Mouse (Mus musculus) right cerebral cortex, postnatal 25 days (tissue): ENCODE results near the gene Sirpa.

Source experiments
- DNase-seq: peaks from one replicate; pipeline ENCODE4 v3.0.0; 2022

Gene Sirpa

DNA sequence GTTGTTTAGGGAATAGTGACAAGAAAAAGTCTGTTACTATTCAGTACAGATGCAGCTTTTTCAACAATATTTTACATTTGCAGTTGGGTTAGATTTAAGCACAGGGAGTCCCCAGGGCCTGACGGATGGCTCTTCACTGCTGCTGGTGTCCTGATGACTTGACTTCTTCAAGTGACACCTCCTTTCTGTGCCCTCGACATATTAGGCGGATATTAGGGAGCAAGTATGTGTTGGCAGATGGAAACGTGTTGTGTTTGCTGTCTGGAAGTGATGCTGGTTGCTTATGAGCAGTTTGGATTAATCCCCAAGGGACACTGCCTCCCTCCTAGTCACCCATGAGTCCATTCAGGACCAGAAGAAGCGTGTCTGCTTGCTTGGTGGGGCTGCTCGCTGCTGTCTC lies 21.3 kb downstream of the Sirpa start:
- DNase-seq = no peak

DNA sequence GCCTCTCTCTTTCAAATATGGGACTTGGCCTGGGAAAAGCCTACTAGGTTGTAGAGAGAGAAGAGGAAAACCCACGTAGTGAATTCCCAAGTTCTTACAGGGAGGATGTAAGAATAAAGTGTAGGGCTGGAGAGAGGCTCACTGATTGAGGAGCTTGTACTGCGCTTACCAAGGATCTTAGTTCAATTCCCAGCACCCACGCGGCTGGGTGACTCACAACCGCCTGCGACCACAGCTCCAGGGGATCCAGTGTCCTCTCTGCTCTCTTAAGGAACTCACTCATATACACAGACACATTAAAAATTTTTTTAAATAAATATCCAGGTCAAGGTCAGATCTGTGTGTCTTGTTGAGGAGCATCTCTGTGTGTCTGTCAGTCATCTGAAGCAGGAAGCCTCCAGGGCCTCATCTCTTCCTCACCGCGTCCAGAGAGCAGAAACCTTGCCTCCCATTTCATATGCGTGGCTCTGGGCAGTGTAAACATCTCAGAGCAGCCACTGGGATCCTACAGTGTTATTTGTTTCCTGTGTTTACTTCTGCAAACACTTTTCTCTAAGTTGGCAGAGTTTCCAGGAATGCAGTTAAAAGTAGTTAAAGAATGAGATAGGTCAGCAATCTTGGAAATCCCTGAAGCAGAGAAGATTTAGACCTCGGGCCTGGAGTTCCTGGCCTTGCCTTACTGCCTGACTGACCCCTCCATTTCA lies 22.0 kb downstream of the Sirpa start:
- no peak for DNase-seq

DNA sequence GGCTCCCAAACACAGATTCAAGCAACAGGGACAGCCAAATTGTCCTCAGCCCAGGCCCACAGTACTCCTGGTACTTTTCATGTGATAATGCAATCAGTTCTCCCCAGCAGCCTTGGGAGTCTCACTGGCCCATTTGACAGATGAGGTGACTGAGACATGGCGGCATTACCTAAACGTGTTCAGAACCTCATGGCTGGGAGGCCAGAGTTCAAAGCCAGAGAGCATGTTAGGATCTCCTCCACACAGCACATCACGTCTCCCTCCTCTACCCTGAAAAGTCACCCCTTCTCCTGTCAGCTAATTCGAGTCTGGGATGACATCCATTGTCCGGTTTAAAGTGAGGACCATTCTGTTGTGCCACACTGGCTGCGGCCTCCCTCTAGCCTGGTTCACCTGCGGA lies 27.5 kb downstream of the Sirpa start:
- no peak for DNase-seq

DNA sequence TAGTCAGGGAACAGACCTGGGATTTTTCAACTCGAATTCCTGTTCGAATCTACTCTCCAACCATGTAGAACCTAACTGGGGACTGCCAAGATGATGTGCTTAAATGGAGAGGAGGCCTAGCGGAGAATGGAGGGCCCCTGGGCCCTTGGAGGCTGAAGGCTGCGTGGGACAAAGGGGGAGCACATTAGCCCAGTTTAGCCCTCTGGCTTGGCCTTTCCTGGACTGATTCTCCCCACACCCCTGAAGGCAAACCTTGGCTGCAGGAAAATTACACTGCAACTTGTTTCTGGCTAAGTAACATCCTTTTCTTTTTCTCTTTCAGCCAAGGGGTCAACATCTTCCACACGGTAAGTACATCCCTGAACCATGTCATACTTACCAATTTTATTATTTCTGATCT lies 28.2 kb downstream of the Sirpa start:
- no peak for DNase-seq

DNA sequence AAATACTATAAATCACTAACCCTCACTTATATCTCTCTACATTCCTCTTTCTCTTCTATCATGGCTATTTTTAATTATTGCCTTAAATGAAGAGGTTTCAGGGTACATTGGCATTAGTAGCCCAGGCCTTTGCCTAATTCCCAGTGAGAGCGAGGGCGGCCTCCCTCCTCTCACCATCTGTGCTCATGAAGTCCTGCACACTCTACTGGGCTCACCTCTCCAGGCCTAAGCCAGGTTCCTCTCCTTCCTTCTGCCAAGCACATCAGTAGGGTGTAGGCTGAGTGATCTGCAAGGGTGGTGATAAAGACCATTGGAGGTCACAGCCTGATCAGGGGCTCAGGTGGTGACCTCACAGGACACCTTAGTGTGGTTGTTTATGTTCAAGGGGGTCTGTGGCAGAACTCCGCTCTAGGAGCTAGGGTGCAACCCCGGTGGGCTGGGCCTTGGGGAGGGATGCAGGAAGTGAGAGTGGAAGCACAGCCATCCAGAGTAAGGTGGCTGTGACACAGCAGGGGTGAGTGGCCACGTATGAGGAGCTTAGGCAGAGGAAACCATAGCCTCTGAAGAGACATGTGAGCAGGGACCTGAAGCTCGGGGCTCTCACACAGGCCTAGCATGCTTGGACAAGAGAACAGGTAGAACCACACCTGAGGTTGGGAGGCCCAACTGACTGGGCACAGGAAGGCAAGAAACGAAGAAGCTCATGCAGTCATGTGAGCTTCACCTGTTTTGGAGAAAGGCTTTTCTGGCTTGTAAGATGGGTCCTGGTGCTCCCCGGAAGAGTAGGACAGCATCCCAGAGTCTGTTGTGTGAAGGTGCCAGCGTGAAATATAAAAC lies 29.2 kb downstream of the Sirpa start:
- DNase-seq = no peak

DNA sequence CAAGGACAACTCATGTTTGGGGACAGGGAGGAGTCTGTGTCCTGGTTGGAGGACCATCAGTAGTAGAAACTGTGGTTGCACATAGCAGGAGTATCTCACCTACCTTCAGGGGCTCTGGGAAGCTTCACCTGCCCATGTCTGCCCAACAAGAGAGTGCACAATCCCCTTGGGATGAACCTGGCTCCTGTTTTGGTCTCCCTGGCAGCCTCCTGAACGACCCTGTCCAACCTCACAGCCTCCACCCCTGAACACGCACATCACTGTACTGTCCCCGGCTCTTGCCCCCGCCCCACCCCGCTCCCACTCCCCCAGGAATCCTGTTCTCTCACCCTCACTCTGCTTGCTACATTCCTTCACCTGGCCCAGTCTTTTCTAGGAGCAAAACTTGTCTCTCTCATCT lies 30.3 kb downstream of the Sirpa start:
- DNase-seq = no peak

DNA sequence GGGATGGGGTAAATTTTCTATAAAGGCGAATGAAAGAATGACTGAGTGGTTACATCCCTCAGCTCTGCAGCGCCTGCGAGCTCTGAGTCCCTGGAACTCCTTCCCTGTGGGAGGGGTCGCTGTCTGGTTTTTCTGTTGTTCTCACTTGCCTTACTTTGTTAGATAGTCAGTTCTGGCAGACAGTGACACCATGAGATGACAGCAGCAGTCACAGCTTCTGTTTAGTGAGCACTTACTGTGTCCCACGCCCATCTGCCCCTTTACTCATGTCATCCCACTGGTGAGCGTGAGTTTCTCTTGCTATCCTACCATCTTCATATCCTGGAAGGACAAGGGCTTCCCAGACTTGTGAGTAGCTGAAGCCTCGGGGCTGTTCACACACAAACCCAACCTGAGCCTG lies 31.1 kb downstream of the Sirpa start:
- no peak for DNase-seq

DNA sequence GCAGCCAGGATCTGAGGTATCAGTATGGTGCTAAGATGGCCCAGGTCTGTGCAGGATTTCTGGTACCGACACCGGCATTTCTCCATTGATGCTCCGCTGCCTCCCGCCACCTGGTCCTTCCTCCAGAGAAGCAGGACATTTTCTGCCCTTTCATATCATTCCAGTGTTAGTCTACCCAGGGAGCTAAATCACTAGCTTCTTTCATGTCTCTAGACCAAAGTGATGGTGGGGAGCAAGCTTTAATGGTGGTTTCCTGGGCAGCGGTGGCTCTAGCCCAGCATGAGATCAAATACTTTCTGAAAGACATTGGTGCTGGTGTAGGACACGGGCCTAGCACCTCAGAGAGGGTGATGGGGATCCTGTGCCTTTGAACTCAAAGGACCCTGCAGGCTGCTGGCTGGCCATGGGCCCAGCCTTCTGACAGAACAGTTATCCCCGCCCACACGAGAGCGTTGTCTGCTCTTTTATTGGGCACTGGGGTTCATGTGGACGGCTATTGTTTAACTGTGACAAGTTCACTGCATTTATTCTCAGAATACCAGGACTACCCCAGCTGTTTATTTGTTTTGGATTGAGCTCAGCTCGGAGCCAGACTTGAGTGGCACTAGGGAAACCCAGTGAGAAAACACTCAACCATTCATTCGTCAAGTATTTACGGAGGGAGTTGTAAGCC lies 31.7 kb downstream of the Sirpa start:
- DNase-seq = no peak

DNA sequence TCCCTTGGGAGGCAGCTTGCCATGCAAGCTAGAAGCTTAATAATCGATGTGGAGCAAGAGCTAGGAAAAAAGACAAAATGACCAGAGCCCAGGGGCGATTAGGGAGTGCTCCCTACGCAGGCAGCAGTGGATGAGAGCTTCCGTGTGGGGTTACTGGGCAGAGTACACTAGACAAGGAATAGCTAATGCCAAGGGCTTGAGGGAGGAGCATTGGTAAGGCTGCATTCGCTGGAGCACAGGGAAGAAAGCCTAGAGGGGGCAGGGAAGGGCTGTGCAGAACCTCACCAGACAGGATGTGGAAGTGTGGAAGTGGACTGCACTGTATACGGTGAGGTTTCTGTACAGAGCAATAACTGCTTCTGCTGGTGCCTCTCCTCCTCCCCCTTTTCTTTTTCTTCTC lies 32.3 kb downstream of the Sirpa start:
- DNase-seq = no peak

DNA sequence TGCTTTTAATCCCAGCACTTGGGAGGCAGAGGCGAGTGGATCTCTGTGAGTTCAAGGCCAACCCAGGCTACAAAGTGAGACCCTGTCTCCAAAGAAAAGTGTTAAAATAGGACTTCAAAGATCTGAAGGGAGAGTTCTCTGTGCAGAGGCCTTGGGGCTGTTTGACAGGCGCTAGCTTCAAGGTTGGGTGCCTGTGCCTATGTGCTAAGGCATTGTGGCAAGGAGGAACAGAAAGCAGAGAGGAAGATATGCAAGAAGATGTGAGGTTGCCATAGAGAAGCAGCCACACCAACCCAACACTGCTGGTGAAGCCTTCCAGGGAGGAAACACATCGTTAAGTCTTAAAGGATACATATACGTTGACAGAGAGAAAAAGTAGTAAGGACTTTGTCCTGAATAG lies 33.2 kb downstream of the Sirpa start:
- DNase-seq = no peak

DNA sequence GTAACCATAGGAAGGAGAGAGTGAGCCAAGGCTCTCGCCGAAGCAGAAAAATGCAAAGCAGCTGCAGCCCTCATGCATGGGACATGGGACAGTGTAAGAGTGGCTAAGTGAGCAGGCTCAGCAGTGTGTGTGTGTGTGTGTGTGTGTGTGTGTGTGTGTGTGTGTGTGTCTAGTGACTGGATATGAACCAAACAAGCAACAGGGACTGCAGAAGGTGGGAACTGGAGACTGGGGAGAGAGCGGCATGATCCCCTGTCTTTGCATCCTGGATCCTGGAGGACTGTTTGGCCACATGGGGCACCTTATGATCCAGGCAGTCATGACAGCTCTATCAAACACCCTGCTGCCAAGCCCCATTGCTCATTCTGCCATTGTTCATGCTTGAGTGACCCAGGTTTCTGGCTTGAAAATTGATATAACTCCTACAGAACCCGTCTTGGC lies 34.0 kb downstream of the Sirpa start:
- no peak for DNase-seq

DNA sequence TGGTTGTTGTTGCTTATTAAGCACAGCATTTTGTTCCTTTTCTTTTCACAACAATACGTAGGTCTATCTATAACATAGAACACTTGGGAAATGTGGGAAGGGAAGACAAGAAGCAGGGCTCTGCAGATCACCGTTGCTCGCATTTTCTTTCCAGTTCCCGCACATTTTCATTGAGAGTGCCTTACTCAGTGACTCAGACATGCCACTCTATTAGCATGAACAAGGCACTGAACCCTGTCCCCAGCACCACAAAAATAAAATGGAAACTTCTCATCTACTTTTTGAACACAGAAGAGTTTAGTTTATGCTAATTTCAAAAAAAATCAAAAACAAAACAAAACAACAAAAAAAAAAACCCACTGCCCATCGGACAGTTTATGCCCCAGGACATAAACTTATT lies 34.5 kb downstream of the Sirpa start:
- peak; percentile 2 for DNase-seq

DNA sequence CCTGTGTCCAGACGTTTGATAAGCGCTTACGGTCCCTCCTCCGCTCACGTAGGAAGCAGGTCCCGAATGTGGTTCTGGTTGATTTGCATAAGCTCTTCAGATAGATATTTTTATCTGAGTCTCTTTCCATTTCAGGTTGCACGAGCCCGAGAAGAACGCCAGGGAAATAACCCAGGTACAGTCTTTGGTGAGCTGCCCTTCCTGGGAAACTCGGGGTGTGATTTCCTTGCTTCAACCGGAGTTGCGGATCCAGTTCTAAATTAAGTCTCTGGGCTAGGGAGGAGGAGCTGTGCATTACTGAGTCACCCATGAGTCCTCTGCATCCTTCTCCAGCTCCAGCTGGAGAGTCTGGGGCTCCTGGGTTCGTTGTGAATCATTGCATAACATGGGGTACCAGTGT lies 35.2 kb downstream of the Sirpa start:
- peak; percentile 75 for DNase-seq

DNA sequence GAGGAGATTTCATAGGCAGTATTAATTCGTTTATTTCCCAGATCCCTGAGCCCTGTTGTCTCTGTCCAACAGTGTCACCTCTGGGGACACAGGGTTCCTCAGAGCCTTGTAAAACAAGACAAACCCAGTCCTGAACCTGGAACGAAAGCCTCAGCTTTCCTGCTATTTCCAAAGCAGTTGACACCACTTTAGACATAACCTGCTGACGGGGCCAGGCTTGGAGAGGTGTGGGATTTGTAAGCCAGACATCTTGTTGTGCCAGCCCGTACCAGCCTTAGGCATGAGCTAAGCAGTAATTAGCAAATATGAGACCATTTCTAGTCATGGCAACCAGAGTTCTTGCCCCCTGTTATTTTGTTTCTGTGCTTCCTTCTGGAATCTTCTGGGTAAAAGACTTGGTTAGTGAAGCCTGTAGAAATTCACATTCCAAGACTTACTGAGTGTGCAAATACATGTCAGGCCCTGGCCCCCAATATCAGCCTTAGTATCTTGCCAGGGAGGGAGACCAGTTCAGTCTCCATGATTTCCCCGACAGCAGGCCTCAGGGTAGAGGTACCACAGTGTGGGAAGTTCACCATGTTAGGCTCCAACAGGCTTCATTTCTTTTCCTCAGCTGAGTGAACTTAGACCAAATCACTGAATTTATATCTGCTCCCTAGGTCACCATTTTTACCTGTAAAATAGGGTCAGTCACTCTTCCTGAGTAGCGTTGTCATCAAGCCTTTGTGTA lies 36.0 kb downstream of the Sirpa start:
- DNase-seq = no peak

DNA sequence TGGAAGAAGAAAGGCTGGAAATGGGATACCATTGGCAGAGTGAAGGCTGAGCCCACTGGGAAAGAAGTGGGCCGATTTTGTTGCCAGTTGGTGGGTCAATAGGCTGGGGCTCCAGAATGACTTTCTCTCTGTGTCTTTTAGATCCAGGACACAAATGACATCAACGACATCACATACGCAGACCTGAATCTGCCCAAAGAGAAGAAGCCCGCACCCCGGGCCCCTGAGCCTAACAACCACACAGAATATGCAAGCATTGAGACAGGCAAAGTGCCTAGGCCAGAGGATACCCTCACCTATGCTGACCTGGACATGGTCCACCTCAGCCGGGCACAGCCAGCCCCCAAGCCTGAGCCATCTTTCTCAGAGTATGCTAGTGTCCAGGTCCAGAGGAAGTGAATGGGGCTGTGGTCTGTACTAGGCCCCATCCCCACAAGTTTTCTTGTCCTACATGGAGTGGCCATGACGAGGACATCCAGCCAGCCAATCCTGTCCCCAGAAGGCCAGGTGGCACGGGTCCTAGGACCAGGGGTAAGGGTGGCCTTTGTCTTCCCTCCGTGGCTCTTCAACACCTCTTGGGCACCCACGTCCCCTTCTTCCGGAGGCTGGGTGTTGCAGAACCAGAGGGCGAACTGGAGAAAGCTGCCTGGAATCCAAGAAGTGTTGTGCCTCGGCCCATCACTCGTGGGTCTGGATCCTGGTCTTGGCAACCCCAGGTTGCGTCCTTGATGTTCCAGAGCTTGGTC lies 37.3 kb downstream of the Sirpa start:
- no peak for DNase-seq

DNA sequence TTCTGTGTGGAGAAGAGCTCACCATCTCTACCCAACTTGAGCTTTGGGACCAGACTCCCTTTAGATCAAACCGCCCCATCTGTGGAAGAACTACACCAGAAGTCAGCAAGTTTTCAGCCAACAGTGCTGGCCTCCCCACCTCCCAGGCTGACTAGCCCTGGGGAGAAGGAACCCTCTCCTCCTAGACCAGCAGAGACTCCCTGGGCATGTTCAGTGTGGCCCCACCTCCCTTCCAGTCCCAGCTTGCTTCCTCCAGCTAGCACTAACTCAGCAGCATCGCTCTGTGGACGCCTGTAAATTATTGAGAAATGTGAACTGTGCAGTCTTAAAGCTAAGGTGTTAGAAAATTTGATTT lies 37.9 kb downstream of the Sirpa start:
- no peak for DNase-seq

DNA sequence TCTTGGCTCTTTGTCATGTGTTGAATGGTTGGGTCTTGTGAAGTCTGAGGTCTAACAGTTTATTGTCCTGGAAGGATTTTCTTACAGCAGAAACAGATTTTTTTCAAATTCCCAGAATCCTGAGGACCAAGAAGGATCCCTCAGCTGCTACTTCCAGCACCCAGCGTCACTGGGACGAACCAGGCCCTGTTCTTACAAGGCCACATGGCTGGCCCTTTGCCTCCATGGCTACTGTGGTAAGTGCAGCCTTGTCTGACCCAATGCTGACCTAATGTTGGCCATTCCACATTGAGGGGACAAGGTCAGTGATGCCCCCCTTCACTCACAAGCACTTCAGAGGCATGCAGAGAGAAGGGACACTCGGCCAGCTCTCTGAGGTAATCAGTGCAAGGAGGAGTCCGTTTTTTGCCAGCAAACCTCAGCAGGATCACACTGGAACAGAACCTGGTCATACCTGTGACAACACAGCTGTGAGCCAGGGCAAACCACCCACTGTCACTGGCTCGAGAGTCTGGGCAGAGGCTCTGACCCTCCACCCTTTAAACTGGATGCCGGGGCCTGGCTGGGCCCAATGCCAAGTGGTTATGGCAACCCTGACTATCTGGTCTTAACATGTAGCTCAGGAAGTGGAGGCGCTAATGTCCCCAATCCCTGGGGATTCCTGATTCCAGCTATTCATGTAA lies 38.5 kb downstream of the Sirpa start:
- DNase-seq = no peak

DNA sequence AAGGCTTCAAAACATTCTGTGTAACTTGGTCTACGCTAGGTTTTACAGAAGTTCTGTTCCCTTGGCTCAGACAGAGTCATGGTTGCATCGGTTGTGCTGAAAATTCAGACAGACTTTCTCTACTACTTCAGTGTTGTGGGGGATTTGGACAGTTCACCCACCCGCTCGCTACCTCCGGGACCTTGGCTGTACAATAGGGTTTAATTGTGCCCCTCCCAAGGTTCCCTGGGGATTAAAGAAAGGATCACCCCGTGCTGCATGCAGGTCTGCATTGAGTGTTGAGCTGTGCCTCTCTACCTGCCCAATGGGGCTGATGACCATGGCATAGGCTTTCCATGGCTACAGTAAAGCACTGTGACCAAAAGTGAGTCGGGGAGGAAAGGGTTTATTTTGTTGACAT lies 39.7 kb downstream of the Sirpa start:
- no peak for DNase-seq

DNA sequence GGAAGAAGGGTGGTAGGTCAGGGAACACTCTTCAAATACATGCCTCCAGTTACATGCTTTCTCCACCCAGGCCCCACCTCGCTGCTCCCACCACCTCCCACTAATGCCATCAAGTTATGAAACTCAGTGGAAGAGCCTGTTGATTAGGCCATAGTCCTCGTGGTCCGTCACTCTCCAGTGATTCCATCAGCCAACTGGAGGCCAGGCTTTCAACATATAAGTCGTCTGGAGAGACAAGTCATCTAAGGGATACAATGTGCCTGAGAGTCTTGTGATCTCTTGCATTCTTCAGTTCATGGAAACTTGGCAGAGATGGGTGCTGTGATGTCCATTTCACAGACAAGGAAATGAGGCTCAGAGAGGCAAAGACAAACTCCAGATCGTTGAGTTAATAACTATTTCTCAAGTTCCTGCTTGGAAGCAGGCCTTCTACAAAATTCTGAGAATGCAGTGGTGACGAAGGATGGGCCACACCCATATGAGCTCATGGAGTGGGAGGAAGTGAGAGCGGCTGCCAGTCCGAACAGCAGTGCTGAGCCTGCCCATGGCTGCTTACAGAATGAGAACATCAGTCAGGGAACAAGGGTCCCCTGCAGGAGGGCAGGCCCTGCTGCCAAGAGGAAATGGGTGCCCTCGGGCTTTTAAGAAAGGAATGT lies 40.6 kb downstream of the Sirpa start:
- peak; percentile 51 for DNase-seq

DNA sequence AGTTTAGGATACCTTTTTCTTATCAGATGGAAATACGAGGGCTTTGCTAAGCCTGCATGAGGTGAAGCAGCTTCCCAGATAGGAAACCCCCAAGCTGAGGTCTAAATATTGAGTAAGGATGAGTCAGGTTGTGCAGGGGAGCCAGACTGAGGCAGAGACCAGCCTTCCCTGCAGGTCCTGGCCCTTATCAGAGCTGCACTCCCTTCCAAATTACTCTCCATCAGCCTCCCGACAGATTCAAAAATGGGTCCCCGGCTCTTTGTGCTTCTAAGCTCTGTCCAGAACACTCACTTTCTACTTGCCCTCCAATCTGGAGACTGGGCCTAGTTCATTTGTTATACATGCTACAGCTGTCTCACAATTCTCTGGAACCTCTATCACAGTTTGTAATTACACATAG lies 41.3 kb downstream of the Sirpa start:
- no peak for DNase-seq

DNA sequence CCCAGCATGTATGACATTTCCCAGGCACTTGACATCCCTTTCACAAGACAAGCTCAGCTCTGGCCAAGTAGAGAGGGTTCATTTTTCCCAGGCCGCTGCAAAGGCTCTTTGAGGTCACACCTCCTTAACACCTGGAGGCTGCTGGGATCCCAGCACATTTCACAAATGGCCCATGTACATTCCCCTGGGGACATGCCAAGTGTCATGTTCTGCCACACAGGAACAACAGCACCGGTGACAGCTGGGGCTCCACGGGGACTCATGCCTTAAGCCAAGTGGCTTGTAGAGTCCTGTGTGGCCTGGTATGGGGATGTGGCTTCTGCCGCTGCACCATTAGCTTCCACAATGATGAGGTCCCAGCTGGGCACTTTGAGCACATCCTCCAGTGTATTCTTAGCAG lies 60.0 kb downstream of the Sirpa start:
- DNase-seq = no peak

DNA sequence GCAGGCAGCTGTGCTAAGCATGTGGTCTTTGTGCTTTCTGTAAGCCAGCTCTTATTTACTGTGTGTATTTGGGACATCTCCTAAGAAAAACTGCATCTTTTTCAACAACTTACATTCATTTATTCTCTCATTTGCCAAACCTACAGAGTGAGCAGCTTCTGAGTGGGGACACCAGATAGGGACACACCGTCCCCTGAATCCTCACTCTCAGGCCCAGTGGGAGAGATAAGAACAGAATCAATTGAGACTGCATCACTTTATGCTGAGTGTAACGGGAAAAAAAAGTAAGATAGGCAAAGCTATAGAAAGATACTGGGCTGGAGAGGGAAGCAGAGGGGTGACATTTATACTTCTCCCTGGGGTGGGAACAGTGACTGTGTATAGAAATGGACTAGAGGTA lies 61.0 kb downstream of the Sirpa start:
- no peak for DNase-seq
